Mouse (Mus musculus): ENCODE data around the gene Tsx.

GRCm38 (mm10) chrX:103388131-103388530 is 26.1 kb upstream of the Tsx start:
- no peak for TF ChIP-seq CTCF (IDR thresholded peaks at IDR 0.05; ENCODE audit: extremely low read depth, insufficient read depth, insufficient read length, insufficient replicate concordance)
- TF ChIP-seq POLR2A (IDR thresholded peaks at IDR 0.05; ENCODE audit: low read depth, low read length), result no peak
